Mouse (Mus musculus) heart, embryonic 14.5 days (tissue): ENCODE measurements around the gene Pkig. TPM values are rescaled to one million over a fixed set of nuclear protein-coding genes. Genes with fewer than 3 reads are reported as not detected.
"Not testable (repeated sequence)": the region's sequence is repeated elsewhere in the genome, so short reads cannot be mapped to it uniquely, and the experiment has no call there.

ENCODE experiments used
- ATAC-seq: fragments of 200-750 bp; cut with Nextera tagmentation; 2 replicates; pipeline ENCODE4 v1.8.0; 2017; ENCODE audit warnings: low read depth, moderate TSS enrichment; ENCODE audit not compliant: insufficient number of reproducible peaks, insufficient read depth, low FRiP score
- H3K27ac ChIP-seq, 2 experiments: fragments of 200-500 bp in 1 of 2; fragments of 300-500 bp in 1 of 2; sonication (generic) in 1 of 2; replicated peaks in 1 of 2; 2 replicates each; pipeline ENCODE4 v1.5.1; 2012 to 2014; ENCODE audit warnings: low read depth in 2 of 2, low read length in 2 of 2, control low read depth in 1 of 2, mild to moderate bottlenecking in 1 of 2, mixed read lengths in 1 of 2; ENCODE audit not compliant: control insufficient read depth in 1 of 2, insufficient read depth in 1 of 2
- H3K27me3 ChIP-seq: fragments of 300-500 bp; sonication (generic); 2 replicates; pipeline ENCODE4 v1.6.1; 2014; ENCODE audit warnings: mild to moderate bottlenecking, low read length, control low read depth; ENCODE audit not compliant: control insufficient read depth, insufficient read depth
- H3K36me3 ChIP-seq: fragments of 300-500 bp; sonication (generic); 2 replicates; pipeline ENCODE4 v1.6.1; 2014; ENCODE audit warnings: mild to moderate bottlenecking, control low read depth, low read length, mixed read lengths; ENCODE audit not compliant: control insufficient read depth, insufficient read depth
- H3K4me1 ChIP-seq, 2 experiments: fragments of 200-500 bp in 1 of 2; fragments of 300-500 bp in 1 of 2; sonication (generic) in 1 of 2; 2 replicates each; pipeline ENCODE4 v1.6.1; 2012 to 2014; ENCODE audit warnings: low read length in 2 of 2, control low read depth in 1 of 2, mixed read lengths in 1 of 2; ENCODE audit not compliant: control insufficient read depth in 2 of 2, insufficient read depth in 2 of 2
- H3K4me2 ChIP-seq: fragments of 300-500 bp; sonication (generic); 2 replicates; pipeline ENCODE4 v1.6.1; 2014; ENCODE audit warnings: mild to moderate bottlenecking, low read length
- H3K4me3 ChIP-seq, 2 experiments: fragments of 200-500 bp in 1 of 2; fragments of 300-500 bp in 1 of 2; sonication (generic) in 1 of 2; 2 replicates each; pipeline ENCODE4 v1.5.1; 2012 to 2014; ENCODE audit warnings: low read length in 2 of 2, mild to moderate bottlenecking in 2 of 2, control low read depth in 1 of 2, low read depth in 1 of 2, moderate library complexity in 1 of 2; ENCODE audit not compliant: control insufficient read depth in 1 of 2, insufficient read depth in 1 of 2
- H3K9ac ChIP-seq: fragments of 300-500 bp; sonication (generic); 2 replicates; pipeline ENCODE4 v1.6.1; 2014; ENCODE audit warnings: mild to moderate bottlenecking, low read length
- H3K9me3 ChIP-seq: fragments of 300-500 bp; sonication (generic); 2 replicates; pipeline ENCODE4 v1.6.1; 2016; ENCODE audit warnings: low read length, control low read depth; ENCODE audit not compliant: control insufficient read depth
- WGBS: fragments of 180-500 bp; shearing (Covaris S2); extraction: QIAGEN DNeasy Blood & Tissue Kit; methylation state at CpG from one replicate; pipeline ENCODE4 v1.1.7; 2014; 5-methylcytosine and 5-hydroxymethylcytosine counted together
- polyA plus RNA-seq: library from polyadenylated mRNA; unstranded; fragments of >200 nt; fragmentation: Nextera tagmentation; extraction: Ambion mirVana; gene quantifications from 2 replicates; pipeline ENCODE4 v1.2.1, GENCODE M21; 2014

Pkig gene
- polyA plus RNA-seq, 1 experiment from 2014 or later = 324 TPM

GRCm38 (mm10) chr2:163644575-163645385 lies 13.4 kb upstream of the Pkig start, which contains the start of gene Serinc3:
TSS of gene Serinc3 (minus strand) at chr2:163645131.
- Histone ChIP-seq H3K27ac (peak within 1 kb of the TSS; percentile 98 to 100), H3K27me3 (no peaks in the 10 kb centered on the region), H3K4me2 (peak within 1 kb of the TSS; percentile 72), H3K36me3 (peaks cover 13% of the 10 kb centered on the region; the same call in 1 of the 2 replicates), H3K9ac (peak within 1 kb of the TSS; percentile 93), H3K9me3 (no peaks in the 10 kb centered on the region), H3K4me3 (peak within 1 kb of the TSS; percentile 92 to 97), H3K4me1 (peaks cover 6 to 46% of the 10 kb centered on the region in 2 experiments)
- peak; percentile 94 for ATAC-seq
- under 1% methylated on average over 66 of the region's 74 CpGs for WGBS

- Histone ChIP-seq H3K9ac (peak overlapping the region; percentile 47; the same call in 1 of the 2 replicates), H3K4me3 (no peak overlapping the region), H3K27me3 (no peaks in the 10 kb centered on the region), H3K36me3 (0 out of 2 replicates have a peak, but pooled peaks cover 6% of the 10 kb centered on the region), H3K27ac (peak overlapping the region; percentile 69 to 100), H3K4me1 (peaks cover 6 to 35% of the 10 kb centered on the region in 2 experiments), H3K9me3 (peaks cover 7% of the 10 kb centered on the region), H3K4me2 (peak overlapping the region; percentile 72)
- 48% methylated on average over 11 of the region's 11 CpGs for WGBS
- ATAC-seq = no peak
Measured at GRCm38 (mm10) chr2:163645700-163646460, 12.3 kb upstream of the Pkig start.

GRCm38 (mm10) chr2:163646461-163647080 lies 11.6 kb upstream of the Pkig start:
- no peaks in the 10 kb centered on the region for H3K27me3 ChIP-seq
- peaks cover 6 to 32% of the 10 kb centered on the region in 2 experiments for H3K4me1 ChIP-seq
- no peak for ATAC-seq
- H3K4me2 ChIP-seq = no peak overlapping the region
- H3K9ac ChIP-seq = no peak overlapping the region
- no peak overlapping the region for H3K4me3 ChIP-seq
- peaks cover 7% of the 10 kb centered on the region for H3K9me3 ChIP-seq
- 0 out of 2 replicates have a peak, but pooled peaks cover 2% of the 10 kb centered on the region for H3K36me3 ChIP-seq
- WGBS = 78% methylated on average over 5 of the region's 5 CpGs
- H3K27ac ChIP-seq = peak overlapping the region in 1 of 2 experiments; percentile 100; a peak in 2 of 4 replicates

- not testable (repeated sequence) for H3K9ac ChIP-seq, ATAC-seq, H3K4me2 ChIP-seq, H3K27ac ChIP-seq, H3K36me3 ChIP-seq, H3K4me3 ChIP-seq, H3K9me3 ChIP-seq, H3K27me3 ChIP-seq
- WGBS = 96% methylated on average over 6 of the region's 12 CpGs
- peaks cover 6 to 15% of the 10 kb centered on the region in 2 experiments for H3K4me1 ChIP-seq
Measured at GRCm38 (mm10) chr2:163655699-163656098, 2.5 kb upstream of the Pkig start.

GRCm38 (mm10) chr2:163657486-163657885 lies 700 bp upstream of the Pkig start:
- Histone ChIP-seq H3K36me3 (no peaks in the 10 kb centered on the region), H3K4me3 (no peak overlapping the region), H3K27me3 (no peaks in the 10 kb centered on the region), H3K4me1 (peaks cover 16 to 33% of the 10 kb centered on the region in 2 experiments), H3K27ac (no peak overlapping the region), H3K9me3 (no peaks in the 10 kb centered on the region), H3K4me2 (no peak overlapping the region), H3K9ac (no peak overlapping the region)
- WGBS = 83% methylated on average over 2 of the region's 2 CpGs
- no peak for ATAC-seq

GRCm38 (mm10) chr2:163658941-163659340 lies 755 bp downstream of the Pkig start:
- peak overlapping the region; percentile 92 for H3K9ac ChIP-seq
- peaks cover under 1% of the 10 kb centered on the region; the same call in 1 of the 2 replicates for H3K36me3 ChIP-seq
- H3K9me3 ChIP-seq = no peaks in the 10 kb centered on the region
- no peaks in the 10 kb centered on the region for H3K27me3 ChIP-seq
- H3K4me1 ChIP-seq = peaks cover 16 to 44% of the 10 kb centered on the region in 2 experiments
- peak overlapping the region; percentile 85 to 91 for H3K4me3 ChIP-seq
- no peak for ATAC-seq
- WGBS = under 1% methylated on average over 8 of the region's 8 CpGs
- peak overlapping the region; percentile 61 to 86 for H3K27ac ChIP-seq
- H3K4me2 ChIP-seq = peak overlapping the region; percentile 73

- H3K9ac ChIP-seq = peak overlapping the region; percentile 92
- H3K27me3 ChIP-seq = no peaks in the 10 kb centered on the region
- peak overlapping the region; percentile 85 to 91 for H3K4me3 ChIP-seq
- H3K9me3 ChIP-seq = no peaks in the 10 kb centered on the region
- peak overlapping the region; percentile 61 to 86; a peak in 3 of 4 replicates for H3K27ac ChIP-seq
- H3K4me1 ChIP-seq = peaks cover 19 to 49% of the 10 kb centered on the region in 2 experiments
- H3K36me3 ChIP-seq = peaks cover 5% of the 10 kb centered on the region; the same call in 1 of the 2 replicates
- WGBS = 71% methylated on average over 12 of the region's 12 CpGs
- no peak for ATAC-seq
- H3K4me2 ChIP-seq = peak overlapping the region; percentile 73
Measured at GRCm38 (mm10) chr2:163659431-163659830, 1.2 kb downstream of the Pkig start.
